Mouse (Mus musculus) cerebellum, adult 2 months (tissue): ENCODE data around the gene Olfr1394. TPM values are rescaled to one million over a fixed set of nuclear protein-coding genes. Genes with fewer than 3 reads are reported as not detected.
A peak's percentile ranks its signal among the peaks of the same experiment; 100 is the strongest.
"Not testable (repeated sequence)": the region's sequence is repeated elsewhere in the genome, so short reads cannot be mapped to it uniquely, and the experiment has no call there.

Experiments used
- DNase-seq, 2 experiments: peaks; one replicate each; pipeline ENCODE4 v3.0.0; 2021
- H3K27ac ChIP-seq: fragments of 200-500 bp; 2 replicates; pipeline ENCODE4 v1.5.1; 2012; ENCODE audit warnings: low read length, control low read depth, inconsistent platforms; ENCODE audit not compliant: insufficient read depth
- H3K27me3 ChIP-seq: fragments of 200-500 bp; 2 replicates; pipeline ENCODE4 v1.6.1; 2012; ENCODE audit warnings: inconsistent platforms, mild to moderate bottlenecking, low read length, moderate library complexity; ENCODE audit not compliant: control insufficient read depth, insufficient read depth
- H3K4me1 ChIP-seq: fragments of 200-500 bp; 2 replicates; pipeline ENCODE4 v1.6.1; 2011; ENCODE audit warnings: low read length; ENCODE audit not compliant: control insufficient read depth, insufficient read depth
- H3K4me3 ChIP-seq: fragments of 200-500 bp; replicated peaks from 2 replicates; pipeline ENCODE3; 2011; ENCODE audit warnings: mild to moderate bottlenecking, low read depth, low read length, control low read depth; ENCODE audit not compliant: insufficient read depth
- CTCF ChIP-seq: fragments of 200-500 bp; IDR thresholded peaks from 2 replicates; pipeline ENCODE4 v1.5.1; 2011; ENCODE audit warnings: low read depth, mild to moderate bottlenecking, control low read depth, low read length, moderate library complexity, borderline replicate concordance; ENCODE audit not compliant: insufficient read depth
- POLR2A ChIP-seq: fragments of 200-500 bp; IDR thresholded peaks from 2 replicates; pipeline ENCODE4 v1.6.1; 2011; ENCODE audit warnings: low read length, control low read depth, borderline replicate concordance; ENCODE audit not compliant: insufficient read depth
- WGBS: fragments of 180-500 bp; shearing (Covaris S2); methylation state at CpG from one replicate; pipeline ENCODE4 v1.1.7; 2018; 5-methylcytosine and 5-hydroxymethylcytosine counted together
- polyA plus RNA-seq: library from polyadenylated mRNA; depleted of rRNA; stranded (reverse); fragments of >200 nt; gene quantifications from 2 replicates; pipeline ENCODE4 v1.2.3, GENCODE M21; 2012

Olfr1394 gene
- polyA plus RNA-seq, 1 experiment, result not detected

DNA sequence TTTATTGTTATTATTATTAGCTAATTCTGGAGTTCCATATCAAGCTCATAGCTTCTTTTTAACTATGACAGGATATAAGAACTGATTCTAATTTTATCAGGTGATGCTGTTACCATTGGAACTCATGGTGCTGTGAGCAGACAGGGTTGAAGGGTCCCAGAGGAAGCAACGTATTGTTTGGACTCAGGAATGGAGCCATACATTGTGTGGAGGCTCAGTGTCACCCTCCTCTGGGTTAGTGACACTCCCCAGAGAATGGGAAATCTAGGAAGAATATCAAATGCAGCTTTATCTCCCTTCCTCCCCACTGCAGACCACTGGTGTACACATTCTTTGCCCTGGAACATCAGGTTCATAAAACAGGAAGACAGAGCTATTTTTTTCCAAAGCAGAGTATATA lies 29.0 kb downstream of the Olfr1394 start:
- TF ChIP-seq CTCF (no peak), POLR2A (no peak)
- H3K4me1 ChIP-seq, result no peaks in the 10 kb centered on the region
- no peaks in the 10 kb centered on the region for H3K27me3 ChIP-seq
- H3K27ac ChIP-seq, result no peak overlapping the region
- no peak for DNase-seq
- no peak overlapping the region for H3K4me3 ChIP-seq
- 53% methylated on average over 1 of the region's 1 CpGs for WGBS

DNA sequence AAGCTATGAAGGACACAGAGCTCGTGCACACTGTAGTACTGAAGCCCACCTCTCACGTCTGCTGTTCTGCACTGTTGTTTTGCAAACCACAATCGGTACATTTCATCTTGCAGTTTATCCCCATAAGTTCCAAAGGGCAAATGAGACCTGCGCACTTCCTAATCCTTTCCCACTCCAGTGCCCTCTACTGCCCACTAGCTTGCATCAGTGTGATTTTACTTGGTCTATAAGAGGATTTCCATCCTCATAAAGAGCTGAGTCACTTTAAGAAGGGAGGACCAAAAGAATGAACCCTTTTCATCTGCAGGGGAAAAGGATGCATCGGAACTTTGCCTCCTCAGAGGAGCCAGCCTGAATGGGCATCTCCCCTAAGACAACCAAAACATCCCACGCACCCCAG lies 32.3 kb downstream of the Olfr1394 start:
- TF ChIP-seq CTCF, result no peak
- no peak for TF ChIP-seq POLR2A
- Histone ChIP-seq H3K4me1 (no peaks in the 10 kb centered on the region), H3K4me3 (no peak overlapping the region), H3K27ac (no peak overlapping the region), H3K27me3 (no peaks in the 10 kb centered on the region)
- WGBS, result 82% methylated on average over 6 of the region's 6 CpGs
- DNase-seq, result no peak

DNA sequence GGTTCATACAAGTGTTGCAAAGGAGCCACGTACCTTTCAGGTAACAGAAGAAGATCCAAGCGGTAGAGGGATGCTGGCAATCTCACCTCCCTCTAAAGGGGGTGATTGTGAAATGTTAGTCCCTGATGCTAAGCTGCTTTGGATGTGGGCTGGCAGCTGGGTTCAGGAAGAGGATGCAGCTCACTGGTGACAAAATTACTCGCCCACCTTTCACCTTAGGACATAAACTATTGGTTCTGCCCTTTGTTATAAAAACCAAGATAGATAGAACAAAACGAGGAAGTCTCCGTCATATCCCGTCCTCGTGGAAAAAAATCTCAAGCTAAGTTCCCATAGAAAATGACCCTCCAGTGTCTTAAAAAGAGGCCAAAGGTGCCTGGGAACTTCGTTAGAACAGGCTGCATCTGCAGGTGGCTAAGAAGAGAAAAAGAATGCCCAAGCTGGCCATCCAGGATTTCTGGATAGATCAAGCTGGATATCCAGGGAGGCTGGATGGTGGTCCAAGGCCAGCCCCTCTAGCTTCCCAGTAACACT lies 32.8 kb downstream of the Olfr1394 start, which contains the start of gene Btnl9:
Btnl9 (minus strand) TSS at position 205 of the 534 bp plus-strand sequence.
- no peak within 1 kb of the TSS for H3K27ac ChIP-seq
- DNase-seq, result no peak
- H3K4me3 ChIP-seq, result no peak within 1 kb of the TSS
- H3K27me3 ChIP-seq, result no peaks in the 10 kb centered on the region
- no peaks in the 10 kb centered on the region for H3K4me1 ChIP-seq
- WGBS, result 74% methylated on average over 8 of the region's 8 CpGs
- TF ChIP-seq CTCF (no peak), POLR2A (no peak)

DNA sequence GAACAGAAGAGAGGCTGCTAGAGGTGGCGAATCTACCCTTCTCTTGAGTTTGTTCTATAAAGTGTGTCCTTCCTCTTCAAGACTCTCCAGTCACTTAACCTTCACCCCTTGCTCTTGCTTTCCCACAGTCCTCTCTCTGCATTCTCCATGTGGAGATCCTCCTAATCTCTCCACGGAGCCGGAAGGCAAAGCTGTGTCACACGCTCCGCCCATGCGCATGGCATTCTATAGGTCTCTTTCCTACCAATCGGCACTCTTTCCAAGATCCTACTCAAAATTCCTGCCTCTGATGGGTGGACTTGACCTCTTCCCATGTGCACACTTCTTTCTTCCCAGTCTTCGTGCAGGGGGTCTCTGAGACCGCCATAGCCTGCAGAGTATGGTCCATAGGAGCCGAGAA lies 33.5 kb downstream of the Olfr1394 start:
- WGBS, result 76% methylated on average over 10 of the region's 10 CpGs
- Histone ChIP-seq H3K27me3 (no peaks in the 10 kb centered on the region), H3K4me1 (no peaks in the 10 kb centered on the region), H3K4me3 (no peak overlapping the region), H3K27ac (no peak overlapping the region)
- TF ChIP-seq CTCF (no peak), POLR2A (no peak)
- DNase-seq, result no peak

DNA sequence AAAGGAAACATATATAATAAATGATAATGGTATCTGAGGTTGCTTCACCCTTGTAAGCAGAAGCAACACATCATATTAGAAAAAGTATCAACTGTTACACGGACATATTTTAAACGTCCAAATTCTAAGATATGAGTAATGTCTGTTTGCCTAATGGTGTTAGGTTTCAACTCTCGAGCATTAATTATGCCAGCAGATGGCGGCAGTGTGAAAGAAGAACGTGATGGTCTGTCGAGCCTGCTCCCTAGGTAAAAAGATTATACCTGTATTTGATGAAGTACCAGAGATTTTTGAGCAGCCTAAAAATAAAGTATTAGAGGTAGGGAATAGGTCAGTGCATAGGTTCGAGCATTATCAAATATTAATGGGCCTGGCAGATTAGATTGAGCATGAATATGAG lies 35.6 kb downstream of the Olfr1394 start:
- no peak overlapping the region for H3K27ac ChIP-seq
- no peaks in the 10 kb centered on the region for H3K27me3 ChIP-seq
- WGBS, result 2% methylated on average over 7 of the region's 7 CpGs
- no peaks in the 10 kb centered on the region for H3K4me1 ChIP-seq
- DNase-seq, result peak; percentile 49 to 56
- no peak overlapping the region for H3K4me3 ChIP-seq
- peak; percentile 54 for TF ChIP-seq CTCF
- no peak for TF ChIP-seq POLR2A

DNA sequence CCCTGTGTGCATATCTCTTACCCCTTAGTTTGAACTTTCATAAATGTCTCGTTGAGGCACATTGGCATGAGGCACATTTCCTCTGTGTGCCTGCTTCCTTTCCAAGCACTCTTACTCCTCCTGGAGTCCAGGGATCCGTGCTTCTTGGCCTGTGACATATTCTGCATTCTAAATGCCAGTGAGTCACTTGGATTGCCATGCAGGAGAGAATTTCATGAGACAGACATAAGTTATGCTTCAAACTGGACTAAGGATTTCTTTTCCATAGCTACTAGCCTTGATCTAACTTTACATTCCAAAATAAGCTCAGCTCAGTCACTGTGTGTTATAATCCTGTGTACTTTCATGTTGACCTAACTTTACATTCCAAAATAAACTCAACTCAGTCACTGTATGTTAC lies 36.9 kb downstream of the Olfr1394 start:
- no peak for DNase-seq
- no peak overlapping the region for H3K27ac ChIP-seq
- H3K4me1 ChIP-seq, result no peaks in the 10 kb centered on the region
- H3K27me3 ChIP-seq, result no peaks in the 10 kb centered on the region
- no peak overlapping the region for H3K4me3 ChIP-seq
- whole genome bisulfite sequencing, result 43% methylated on average over 2 of the region's 2 CpGs
- no peak for TF ChIP-seq CTCF

DNA sequence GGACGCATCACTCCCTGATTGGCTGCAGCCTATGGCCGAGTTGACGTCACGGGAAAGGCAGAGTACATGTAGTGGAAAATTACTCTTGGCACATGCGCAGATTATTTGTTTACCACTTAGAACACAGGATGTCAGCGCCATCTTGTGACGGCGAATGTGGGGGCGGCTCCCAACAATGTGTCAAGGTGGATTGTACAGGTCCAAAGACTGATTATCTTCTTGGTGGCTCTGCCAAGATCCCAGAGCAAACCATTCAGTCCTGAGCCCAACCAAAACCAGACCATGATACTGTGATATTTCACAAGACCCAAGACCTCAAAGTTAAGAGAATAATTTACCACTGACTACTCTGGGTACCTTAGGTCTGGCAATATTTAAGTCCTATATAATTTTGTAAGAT lies 40.6 kb downstream of the Olfr1394 start:
- not testable (repeated sequence) for H3K4me3 ChIP-seq, DNase-seq, H3K27ac ChIP-seq, H3K4me1 ChIP-seq, H3K27me3 ChIP-seq
- WGBS, result 88% methylated on average over 9 of the region's 9 CpGs

DNA sequence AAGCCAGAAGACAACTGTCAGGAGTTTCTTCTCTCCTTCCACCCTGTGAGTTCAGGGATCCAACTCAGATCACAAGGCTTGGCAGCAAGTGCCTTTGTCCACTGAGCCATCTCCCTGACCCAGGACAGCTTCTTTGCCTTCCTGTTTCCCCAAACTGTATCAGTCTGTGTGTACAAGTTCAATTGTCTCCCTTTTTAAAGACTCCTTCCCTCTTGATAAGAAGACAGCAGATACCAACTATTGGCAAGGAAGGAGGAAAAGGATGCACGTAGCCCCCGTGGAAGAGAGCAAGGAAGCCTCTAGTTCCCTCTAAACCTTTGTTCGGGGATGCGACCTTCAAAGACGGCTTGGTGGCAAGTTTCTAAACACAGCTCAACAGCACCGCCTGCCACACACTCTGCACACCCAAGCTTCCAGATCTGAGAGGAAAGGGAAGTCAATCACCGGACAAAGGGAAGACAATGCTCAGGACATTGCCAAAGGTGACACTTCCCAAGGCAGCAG lies 41.7 kb downstream of the Olfr1394 start:
- H3K27me3 ChIP-seq, result no peaks in the 10 kb centered on the region
- no peaks in the 10 kb centered on the region for H3K4me1 ChIP-seq
- TF ChIP-seq POLR2A, result no peak
- no peak for TF ChIP-seq CTCF
- WGBS, result 87% methylated on average over 7 of the region's 7 CpGs
- H3K4me3 ChIP-seq, result no peak overlapping the region
- DNase-seq, result no peak
- H3K27ac ChIP-seq, result no peak overlapping the region

DNA sequence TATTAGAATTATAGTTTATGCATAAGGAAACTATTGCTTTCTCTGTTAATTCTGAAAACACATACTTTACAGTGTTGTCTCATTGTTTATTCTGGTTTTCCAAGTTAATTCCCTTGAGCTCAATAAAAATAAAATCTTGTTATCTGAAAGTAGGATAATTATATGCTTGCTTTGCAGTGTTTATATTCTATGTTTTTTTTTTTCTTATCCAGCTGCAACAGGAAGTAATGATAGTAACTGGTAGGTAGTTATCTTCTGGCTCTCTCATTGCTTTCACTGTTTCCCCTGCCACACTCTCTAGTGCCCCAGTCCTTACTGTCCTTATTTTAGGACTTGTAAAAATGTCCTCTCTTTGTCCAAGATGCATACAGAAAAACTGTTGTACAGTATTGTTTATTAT lies 46.5 kb downstream of the Olfr1394 start:
- no peaks in the 10 kb centered on the region for H3K27me3 ChIP-seq

More for the DNA sequence above, 46.5 kb downstream of the Olfr1394 start:
- no peak for DNase-seq
- Histone ChIP-seq H3K27ac (no peak overlapping the region), H3K4me3 (no peak overlapping the region), H3K4me1 (peaks cover 2% of the 10 kb centered on the region)
- TF ChIP-seq POLR2A (no peak), CTCF (no peak)
